Mouse (Mus musculus): ENCODE measurements at regions not wholly inside any gene's neighbourhood (a gene's known extent, or its start where the extent isn't known, plus 50 kb on each side); places are given as distances from the start of the nearest gene placed in this dataset.

- Histone ChIP-seq H3K4me1 (ENCODE audit: control insufficient read depth, insufficient read depth, low read length) (peaks cover 6% of the 10 kb centered on the region), H3K27ac (ENCODE audit: insufficient read depth, low read length) (no peak overlapping the region), H3K4me3 (ENCODE audit: insufficient read depth, low read length) (no peak overlapping the region)
- no peak for TF ChIP-seq CTCF (IDR thresholded peaks at IDR 0.05; ENCODE audit: borderline replicate concordance, insufficient read depth, low read length)
- no peak for TF ChIP-seq POLR2A (IDR thresholded peaks at IDR 0.05; ENCODE audit: low read depth, low read length)
Measured at GRCm38 (mm10) chr2:137437741-137438140, 321.3 kb upstream of the Jag1 start.

- Histone ChIP-seq H3K27ac (ENCODE audit: insufficient read depth, low read length) (no peak overlapping the region), H3K4me3 (ENCODE audit: insufficient read depth, low read length) (no peak overlapping the region), H3K4me1 (ENCODE audit: control insufficient read depth, insufficient read depth, low read length) (peaks cover 8% of the 10 kb centered on the region)
- TF ChIP-seq CTCF (IDR thresholded peaks at IDR 0.05; ENCODE audit: borderline replicate concordance, insufficient read depth, low read length), result no peak
- no peak for TF ChIP-seq POLR2A (IDR thresholded peaks at IDR 0.05; ENCODE audit: low read depth, low read length)
Measured at GRCm38 (mm10) chr2:137436161-137436560, 319.7 kb upstream of the Jag1 start.

- TF ChIP-seq CTCF (IDR thresholded peaks at IDR 0.05; ENCODE audit: borderline replicate concordance, insufficient read depth, low read length), result no peak
- no peak for TF ChIP-seq POLR2A (IDR thresholded peaks at IDR 0.05; ENCODE audit: low read depth, low read length)
- no peak overlapping the region for H3K4me3 ChIP-seq (ENCODE audit: insufficient read depth, low read length)
- H3K27ac ChIP-seq (ENCODE audit: insufficient read depth, low read length), result no peak overlapping the region
- H3K4me1 ChIP-seq (ENCODE audit: control insufficient read depth, insufficient read depth, low read length), result no peaks in the 10 kb centered on the region
Measured at GRCm38 (mm10) chr2:137422656-137423055, 306.2 kb upstream of the Jag1 start.

- Histone ChIP-seq H3K27ac (ENCODE audit: insufficient read depth, low read length) (no peak overlapping the region), H3K4me1 (ENCODE audit: control insufficient read depth, insufficient read depth, low read length) (no peaks in the 10 kb centered on the region), H3K4me3 (ENCODE audit: insufficient read depth, low read length) (no peak overlapping the region)
- TF ChIP-seq CTCF (IDR thresholded peaks at IDR 0.05; ENCODE audit: borderline replicate concordance, insufficient read depth, low read length) (no peak), POLR2A (IDR thresholded peaks at IDR 0.05; ENCODE audit: low read depth, low read length) (no peak)
Measured at GRCm38 (mm10) chr2:137419678-137420077, 303.2 kb upstream of the Jag1 start.

GRCm38 (mm10) chr2:137417691-137418090 lies 301.2 kb upstream of the Jag1 start:
- Histone ChIP-seq H3K4me1 (ENCODE audit: control insufficient read depth, insufficient read depth, low read length) (no peaks in the 10 kb centered on the region), H3K27ac (ENCODE audit: insufficient read depth, low read length) (no peak overlapping the region), H3K4me3 (ENCODE audit: insufficient read depth, low read length) (no peak overlapping the region)
- TF ChIP-seq CTCF (IDR thresholded peaks at IDR 0.05; ENCODE audit: borderline replicate concordance, insufficient read depth, low read length) (no peak), POLR2A (IDR thresholded peaks at IDR 0.05; ENCODE audit: low read depth, low read length) (no peak)

GRCm38 (mm10) chr2:137413432-137413831 lies 297.0 kb upstream of the Jag1 start:
- Histone ChIP-seq H3K27ac (ENCODE audit: insufficient read depth, low read length) (no peak overlapping the region), H3K4me1 (ENCODE audit: control insufficient read depth, insufficient read depth, low read length) (no peaks in the 10 kb centered on the region), H3K4me3 (ENCODE audit: insufficient read depth, low read length) (no peak overlapping the region)
- TF ChIP-seq CTCF (IDR thresholded peaks at IDR 0.05; ENCODE audit: borderline replicate concordance, insufficient read depth, low read length), result no peak
- TF ChIP-seq POLR2A (IDR thresholded peaks at IDR 0.05; ENCODE audit: low read depth, low read length), result no peak

GRCm38 (mm10) chr2:137409611-137410010 lies 293.2 kb upstream of the Jag1 start:
- TF ChIP-seq CTCF (IDR thresholded peaks at IDR 0.05; ENCODE audit: borderline replicate concordance, insufficient read depth, low read length) (no peak), POLR2A (IDR thresholded peaks at IDR 0.05; ENCODE audit: low read depth, low read length) (no peak)
- H3K4me3 ChIP-seq (ENCODE audit: insufficient read depth, low read length), result no peak overlapping the region
- no peaks in the 10 kb centered on the region for H3K4me1 ChIP-seq (ENCODE audit: control insufficient read depth, insufficient read depth, low read length)

GRCm38 (mm10) chr2:137408294-137408693 lies 291.9 kb upstream of the Jag1 start:
- Histone ChIP-seq H3K4me1 (ENCODE audit: control insufficient read depth, insufficient read depth, low read length) (no peaks in the 10 kb centered on the region), H3K4me3 (ENCODE audit: insufficient read depth, low read length) (no peak overlapping the region), H3K27ac (ENCODE audit: insufficient read depth, low read length) (no peak overlapping the region)
- TF ChIP-seq CTCF (IDR thresholded peaks at IDR 0.05; ENCODE audit: borderline replicate concordance, insufficient read depth, low read length) (no peak), POLR2A (IDR thresholded peaks at IDR 0.05; ENCODE audit: low read depth, low read length) (no peak)

More at GRCm38 (mm10) chr2:137409611-137410010, 293.2 kb upstream of the Jag1 start:
- H3K27ac ChIP-seq (ENCODE audit: insufficient read depth, low read length), result no peak overlapping the region

GRCm38 (mm10) chr2:137393486-137393885 lies 277.0 kb upstream of the Jag1 start:
- H3K4me1 ChIP-seq (ENCODE audit: control insufficient read depth, insufficient read depth, low read length), result no peaks in the 10 kb centered on the region
- no peak overlapping the region for H3K4me3 ChIP-seq (ENCODE audit: insufficient read depth, low read length)
- no peak overlapping the region for H3K27ac ChIP-seq (ENCODE audit: insufficient read depth, low read length)
- TF ChIP-seq CTCF (IDR thresholded peaks at IDR 0.05; ENCODE audit: borderline replicate concordance, insufficient read depth, low read length), result no peak
- TF ChIP-seq POLR2A (IDR thresholded peaks at IDR 0.05; ENCODE audit: low read depth, low read length), result no peak

- Histone ChIP-seq H3K4me3 (ENCODE audit: insufficient read depth, low read length) (no peak overlapping the region), H3K27ac (ENCODE audit: insufficient read depth, low read length) (no peak overlapping the region), H3K4me1 (ENCODE audit: control insufficient read depth, insufficient read depth, low read length) (peaks cover 4% of the 10 kb centered on the region)
- no peak for TF ChIP-seq POLR2A (IDR thresholded peaks at IDR 0.05; ENCODE audit: low read depth, low read length)
- no peak for TF ChIP-seq CTCF (IDR thresholded peaks at IDR 0.05; ENCODE audit: borderline replicate concordance, insufficient read depth, low read length)
Measured at GRCm38 (mm10) chr2:137379816-137380215, 263.4 kb upstream of the Jag1 start.

GRCm38 (mm10) chr2:137375346-137375745 lies 258.9 kb upstream of the Jag1 start:
- TF ChIP-seq CTCF (IDR thresholded peaks at IDR 0.05; ENCODE audit: borderline replicate concordance, insufficient read depth, low read length) (no peak), POLR2A (IDR thresholded peaks at IDR 0.05; ENCODE audit: low read depth, low read length) (no peak)
- peaks cover 6% of the 10 kb centered on the region; the same call in 1 of the 2 replicates for H3K4me1 ChIP-seq (ENCODE audit: control insufficient read depth, insufficient read depth, low read length)
- H3K27ac ChIP-seq (ENCODE audit: insufficient read depth, low read length), result peak overlapping the region; percentile 66; the same call in 1 of the 2 replicates
- H3K4me3 ChIP-seq (ENCODE audit: insufficient read depth, low read length), result no peak overlapping the region

Data from embryonic fibroblast, embryonic 13.5 days (primary cell).